Mouse (Mus musculus) hindbrain, embryonic 14.5 days (tissue): ENCODE measurements around the gene Clec2l. TPM values are rescaled to one million over a fixed set of nuclear protein-coding genes. Genes with fewer than 3 reads are reported as not detected.
A peak's percentile ranks its signal among the peaks of the same experiment; 100 is the strongest.

Experiments
- ATAC-seq: fragments of 200-750 bp; cut with Nextera tagmentation; 2 replicates; pipeline ENCODE4 v1.8.0; 2017; ENCODE audit warnings: moderate number of reproducible peaks, mild to moderate bottlenecking, moderate TSS enrichment, moderate library complexity; ENCODE audit not compliant: low FRiP score
- DNase-seq: peaks from one replicate; pipeline ENCODE4 v3.0.0-alpha.2; 2015; ENCODE audit warnings: low spot score
- H3K27ac ChIP-seq: fragments of 300-500 bp; sonication (generic); 2 replicates; pipeline ENCODE4 v1.5.1; 2014; ENCODE audit warnings: mild to moderate bottlenecking, moderate library complexity
- H3K27me3 ChIP-seq: fragments of 300-500 bp; sonication (generic); 2 replicates; pipeline ENCODE4 v1.6.1; 2014; ENCODE audit warnings: mild to moderate bottlenecking, low read length, mixed read lengths; ENCODE audit not compliant: control insufficient read depth, insufficient read depth
- H3K36me3 ChIP-seq: fragments of 300-500 bp; sonication (generic); replicated peaks from 2 replicates; pipeline ENCODE4 v1.6.1; 2014; ENCODE audit not compliant: control insufficient read depth, insufficient read depth
- H3K4me1 ChIP-seq: fragments of 300-500 bp; sonication (generic); replicated peaks from 2 replicates; pipeline ENCODE4 v1.6.1; 2014; ENCODE audit warnings: antibody characterized with exemption, low read length, mixed read lengths; ENCODE audit not compliant: control insufficient read depth, insufficient read depth
- H3K4me2 ChIP-seq: fragments of 300-500 bp; sonication (generic); replicated peaks from 2 replicates; pipeline ENCODE4 v1.6.1; 2014; ENCODE audit warnings: mild to moderate bottlenecking, moderate library complexity
- H3K4me3 ChIP-seq: fragments of 300-500 bp; sonication (generic); replicated peaks from 2 replicates; pipeline ENCODE4 v1.5.1; 2014; ENCODE audit warnings: mild to moderate bottlenecking, low read length
- H3K9ac ChIP-seq: fragments of 300-500 bp; sonication (generic); 2 replicates; pipeline ENCODE4 v1.6.1; 2014
- H3K9me3 ChIP-seq: fragments of 300-500 bp; sonication (generic); 2 replicates; pipeline ENCODE4 v1.6.1; 2016; ENCODE audit warnings: low read length; ENCODE audit not compliant: control insufficient read depth
- WGBS: fragments of 180-500 bp; shearing (Covaris S2); extraction: QIAGEN DNeasy Blood & Tissue Kit; methylation state at CpG from one replicate; pipeline ENCODE4 v1.1.7; 2014; 5-methylcytosine and 5-hydroxymethylcytosine counted together
- polyA plus RNA-seq: library from polyadenylated mRNA; unstranded; fragments of >200 nt; fragmentation: Nextera tagmentation; extraction: Ambion mirVana; gene quantifications from 2 replicates; pipeline ENCODE4 v1.2.1, GENCODE M21; 2014

The Clec2l gene
- polyA plus RNA-seq, 1 experiment from 2014 or later: 22.3 TPM

GRCm38 (mm10) chr6:38634461-38634860, 28.4 kb upstream of the Clec2l start:
- no peak for DNase-seq
- Histone ChIP-seq H3K27me3 (peaks cover 58% of the 10 kb centered on the region), H3K27ac (no peak overlapping the region), H3K4me2 (no peak overlapping the region), H3K9me3 (no peaks in the 10 kb centered on the region), H3K36me3 (no peaks in the 10 kb centered on the region), H3K9ac (no peak overlapping the region), H3K4me3 (no peak overlapping the region), H3K4me1 (peaks cover 16% of the 10 kb centered on the region)
- WGBS: 86% methylated on average over 8 of the region's 8 CpGs
- ATAC-seq: no peak

GRCm38 (mm10) chr6:38635941-38636851, 26.7 kb upstream of the Clec2l start:
- 1% methylated on average over 71 of the region's 72 CpGs for WGBS
- H3K27me3 ChIP-seq: peaks cover 68% of the 10 kb centered on the region
- H3K9ac ChIP-seq: peak overlapping the region; percentile 44
- H3K36me3 ChIP-seq: no peaks in the 10 kb centered on the region
- no peak overlapping the region for H3K27ac ChIP-seq
- H3K9me3 ChIP-seq: no peaks in the 10 kb centered on the region
- H3K4me1 ChIP-seq: peaks cover 16% of the 10 kb centered on the region
- H3K4me3 ChIP-seq: peak overlapping the region; percentile 47
- H3K4me2 ChIP-seq: peak overlapping the region; percentile 93
- peak; percentile 61 for DNase-seq
- ATAC-seq: peak; percentile 67

GRCm38 (mm10) chr6:38636852-38637618, 25.8 kb upstream of the Clec2l start, which contains the start of gene Klrg2:
Gene Klrg2, minus strand, starts transcription at chr6:38637242.
- Histone ChIP-seq H3K9ac (peak within 1 kb of the TSS; percentile 44), H3K4me2 (peak within 1 kb of the TSS; percentile 93), H3K4me1 (peaks cover 16% of the 10 kb centered on the region), H3K27me3 (peaks cover 68% of the 10 kb centered on the region), H3K4me3 (peak within 1 kb of the TSS; percentile 47), H3K9me3 (no peaks in the 10 kb centered on the region), H3K27ac (no peak within 1 kb of the TSS), H3K36me3 (no peaks in the 10 kb centered on the region)
- WGBS: 2% methylated on average over 44 of the region's 60 CpGs
- DNase-seq (no peak), ATAC-seq (peak; percentile 53)

GRCm38 (mm10) chr6:38640401-38640800, 22.5 kb upstream of the Clec2l start:
- no peak for DNase-seq
- ATAC-seq: no peak

GRCm38 (mm10) chr6:38641228-38641627, 21.6 kb upstream of the Clec2l start:
- Histone ChIP-seq H3K9me3 (no peaks in the 10 kb centered on the region), H3K27me3 (peaks cover 40% of the 10 kb centered on the region), H3K4me1 (peaks cover 7% of the 10 kb centered on the region; the same call in 1 of the 2 replicates), H3K9ac (no peak overlapping the region), H3K4me3 (no peak overlapping the region), H3K36me3 (no peaks in the 10 kb centered on the region), H3K4me2 (no peak overlapping the region), H3K27ac (no peak overlapping the region)
- DNase-seq: no peak
- 73% methylated on average over 5 of the region's 5 CpGs for WGBS
- ATAC-seq: no peak

More at GRCm38 (mm10) chr6:38640401-38640800, 22.5 kb upstream of the Clec2l start:
- WGBS: 84% methylated on average over 11 of the region's 11 CpGs
- no peak overlapping the region for H3K27ac ChIP-seq
- H3K27me3 ChIP-seq: peaks cover 48% of the 10 kb centered on the region
- H3K9me3 ChIP-seq: no peaks in the 10 kb centered on the region
- peaks cover 15% of the 10 kb centered on the region for H3K4me1 ChIP-seq
- no peak overlapping the region for H3K4me3 ChIP-seq
- no peak overlapping the region for H3K4me2 ChIP-seq
- H3K9ac ChIP-seq: no peak overlapping the region
- no peaks in the 10 kb centered on the region for H3K36me3 ChIP-seq

GRCm38 (mm10) chr6:38641645-38642044, 21.2 kb upstream of the Clec2l start:
- H3K4me1 ChIP-seq: 0 out of 2 replicates have a peak, but pooled peaks cover 4% of the 10 kb centered on the region
- H3K36me3 ChIP-seq: no peaks in the 10 kb centered on the region
- H3K9ac ChIP-seq: no peak overlapping the region
- ATAC-seq (no peak), DNase-seq (no peak)
- H3K9me3 ChIP-seq: no peaks in the 10 kb centered on the region
- WGBS: 50% methylated on average over 5 of the region's 5 CpGs
- no peak overlapping the region for H3K4me3 ChIP-seq
- no peak overlapping the region for H3K4me2 ChIP-seq
- H3K27me3 ChIP-seq: peaks cover 35% of the 10 kb centered on the region
- H3K27ac ChIP-seq: no peak overlapping the region

- Histone ChIP-seq H3K36me3 (no peaks in the 10 kb centered on the region), H3K4me1 (no peaks in the 10 kb centered on the region), H3K27me3 (peaks cover 27% of the 10 kb centered on the region), H3K27ac (no peak overlapping the region), H3K9ac (no peak overlapping the region), H3K9me3 (no peaks in the 10 kb centered on the region), H3K4me2 (no peak overlapping the region), H3K4me3 (no peak overlapping the region)
- DNase-seq (no peak), ATAC-seq (no peak)
- 82% methylated on average over 5 of the region's 5 CpGs for WGBS
These were observed 20.3 kb upstream of the Clec2l start for GRCm38 (mm10) chr6:38642593-38642992.

GRCm38 (mm10) chr6:38643039-38643438, 19.8 kb upstream of the Clec2l start:
- Histone ChIP-seq H3K4me3 (no peak overlapping the region), H3K27ac (no peak overlapping the region), H3K27me3 (peaks cover 22% of the 10 kb centered on the region), H3K9ac (no peak overlapping the region), H3K4me2 (no peak overlapping the region), H3K9me3 (no peaks in the 10 kb centered on the region), H3K4me1 (no peaks in the 10 kb centered on the region), H3K36me3 (no peaks in the 10 kb centered on the region)
- WGBS: 75% methylated on average over 3 of the region's 3 CpGs
- DNase-seq: no peak
- ATAC-seq: no peak

- Histone ChIP-seq H3K36me3 (no peaks in the 10 kb centered on the region), H3K9ac (no peak overlapping the region), H3K27ac (no peak overlapping the region), H3K27me3 (no peaks in the 10 kb centered on the region), H3K4me3 (no peak overlapping the region), H3K4me2 (no peak overlapping the region), H3K4me1 (no peaks in the 10 kb centered on the region), H3K9me3 (0 out of 2 replicates have a peak, but pooled peaks cover 3% of the 10 kb centered on the region)
- no peak for ATAC-seq
- 67% methylated on average over 3 of the region's 3 CpGs for WGBS
- no peak for DNase-seq
These were observed 13.3 kb upstream of the Clec2l start for GRCm38 (mm10) chr6:38649545-38649944.
